Mouse (Mus musculus): ENCODE measurements around the gene Angpt4.

DNA sequence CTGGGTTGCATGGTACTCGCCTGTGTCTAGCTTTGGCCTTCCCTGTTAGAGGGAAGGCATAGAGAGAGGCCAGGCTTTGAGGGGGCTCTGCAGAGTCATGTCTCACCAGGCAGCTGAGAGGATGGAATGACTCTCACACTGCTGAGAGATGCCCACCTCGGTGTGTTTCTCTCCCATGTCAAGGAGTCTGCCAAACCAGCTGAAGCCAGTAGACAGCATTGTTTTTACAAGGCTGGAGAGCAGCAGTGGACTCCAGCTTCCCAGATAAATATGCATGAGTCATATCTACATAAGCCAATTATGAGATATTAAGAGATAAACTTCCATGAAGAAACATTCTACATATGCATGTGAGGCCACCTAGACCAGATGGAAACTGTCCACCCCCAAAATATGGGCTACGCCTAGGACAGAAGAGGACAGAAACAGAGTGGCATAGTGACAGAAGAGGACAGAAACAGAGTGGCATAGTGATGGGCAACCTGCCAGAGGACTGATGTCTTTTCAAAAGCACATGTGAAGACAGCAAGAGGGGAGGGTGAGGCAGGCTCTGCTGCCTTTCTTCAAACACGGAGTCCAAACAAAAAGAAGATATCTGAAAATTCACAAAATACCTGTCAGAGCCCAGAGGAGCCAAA lies 45.6 kb downstream of the Angpt4 start:
- TF ChIP-seq CTCF (IDR thresholded peaks at IDR 0.05; ENCODE audit: extremely low read depth, insufficient read depth, low read length) (no peak), POLR2A (IDR thresholded peaks at IDR 0.05; ENCODE audit: extremely low read depth, insufficient read depth, low read length) (no peak)
